Mouse (Mus musculus) E14TG2a.4 (cell line): ENCODE results near the gene Foxp1.

Experiments
- CTCF ChIP-seq: conservative IDR thresholded peaks from 2 replicates; pipeline ENCODE4 v1.5.1; 2014; ENCODE audit warnings: low read length
- POU5F1 ChIP-seq: IDR thresholded peaks from 2 replicates; pipeline ENCODE4 v1.6.1; 2014; ENCODE audit warnings: low read length, borderline replicate concordance

- TF ChIP-seq CTCF, result no peak
- no peak for TF ChIP-seq POU5F1
Measured at GRCm38 (mm10) chr6:99429378-99430131, 93.0 kb downstream of the Foxp1 start.
